Mouse (Mus musculus) embryo, embryonic 9.5 days (tissue): ENCODE data around the gene Bloc1s6.

Source experiments
- DNase-seq: peaks from one replicate; pipeline ENCODE4 v3.0.0-alpha.2; 2017; ENCODE audit errors: extremely low spot score

Bloc1s6 gene

GRCm38 (mm10) chr2:122737894-122738830, at the start of gene Bloc1s6:
Bloc1s6 (plus strand) TSS chr2:122738503.
- DNase-seq: peak; percentile 95

- no peak for DNase-seq
Measured at GRCm38 (mm10) chr2:122697526-122697925, 40.8 kb upstream of the Bloc1s6 start.

DNA sequence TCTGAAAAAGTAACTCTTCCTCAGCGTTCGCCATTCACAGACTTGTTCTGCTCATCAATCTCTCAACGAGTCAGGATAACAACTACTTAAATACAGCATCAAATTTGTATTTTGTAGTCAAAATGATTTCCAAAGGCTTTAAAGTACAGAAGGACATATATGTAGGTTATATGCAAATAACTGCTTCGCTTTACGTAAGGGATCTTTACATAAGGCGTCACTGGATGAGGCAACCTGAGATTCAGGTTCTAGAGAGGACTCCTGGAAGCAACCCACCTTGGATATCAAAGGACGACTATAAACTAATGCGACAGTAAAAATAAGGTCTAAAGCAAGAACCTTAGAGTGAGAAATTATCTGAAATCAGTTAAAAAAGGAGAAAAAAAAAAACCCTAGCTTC, 37.3 kb upstream of the Bloc1s6 start:
- DNase-seq: no peak

DNA sequence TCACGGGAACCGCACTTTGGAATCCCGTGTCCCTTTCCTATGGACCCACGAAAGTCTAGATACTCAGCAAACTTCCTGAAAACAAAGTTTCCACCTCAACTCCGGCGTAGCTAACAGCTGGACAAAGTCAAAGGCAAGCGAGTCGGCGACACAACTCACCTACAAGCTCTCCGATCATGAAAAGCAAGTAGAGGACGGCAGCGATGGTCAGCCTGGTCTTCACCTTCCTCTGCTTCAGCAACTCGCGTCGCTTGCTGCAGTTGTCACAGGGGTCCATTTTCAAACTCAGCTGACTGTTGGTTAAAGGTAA, 36.5 kb upstream of the Bloc1s6 start:
- no peak for DNase-seq

- peak; percentile 84 for DNase-seq
Measured at GRCm38 (mm10) chr2:122702181-122703036, 35.9 kb upstream of the Bloc1s6 start, which contains the start of gene Slc30a4. Slc30a4 (minus strand) TSS chr2:122702663.

GRCm38 (mm10) chr2:122704572-122704971, 33.7 kb upstream of the Bloc1s6 start:
- DNase-seq: no peak

GRCm38 (mm10) chr2:122708080-122708479, 30.2 kb upstream of the Bloc1s6 start:
- no peak for DNase-seq

GRCm38 (mm10) chr2:122709156-122709555, 29.1 kb upstream of the Bloc1s6 start:
- DNase-seq: no peak

- DNase-seq: no peak
Measured at GRCm38 (mm10) chr2:122711911-122712310, 26.4 kb upstream of the Bloc1s6 start.

GRCm38 (mm10) chr2:122712848-122713247, 25.5 kb upstream of the Bloc1s6 start:
- no peak for DNase-seq

GRCm38 (mm10) chr2:122715148-122715692, 23.1 kb upstream of the Bloc1s6 start:
- DNase-seq: no peak

DNA sequence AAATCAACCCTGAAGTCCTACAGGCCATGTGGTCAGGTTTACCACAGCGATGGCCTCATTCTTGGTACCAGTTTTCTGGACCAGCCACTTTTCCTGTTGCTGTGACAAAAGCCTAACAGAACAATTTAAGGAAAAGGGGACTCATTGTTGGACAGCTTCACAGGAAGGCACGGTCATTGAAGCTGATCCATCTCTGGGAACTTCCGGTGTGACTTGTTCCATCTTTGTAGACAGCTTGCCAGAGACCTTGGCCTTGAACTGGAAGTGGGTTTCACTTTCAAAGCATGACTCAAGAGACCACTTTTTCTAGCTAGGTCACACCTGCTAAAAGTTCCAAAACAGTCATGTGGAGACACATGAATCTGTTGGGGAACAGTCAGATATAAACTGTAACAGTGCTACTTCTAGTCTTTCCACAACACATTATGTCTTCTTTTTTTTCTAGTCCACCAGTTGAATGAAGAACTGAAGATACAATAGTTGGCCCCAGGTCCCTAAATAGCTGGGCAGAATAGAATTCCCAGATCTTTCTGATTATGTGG, 21.9 kb upstream of the Bloc1s6 start:
- DNase-seq: no peak

DNA sequence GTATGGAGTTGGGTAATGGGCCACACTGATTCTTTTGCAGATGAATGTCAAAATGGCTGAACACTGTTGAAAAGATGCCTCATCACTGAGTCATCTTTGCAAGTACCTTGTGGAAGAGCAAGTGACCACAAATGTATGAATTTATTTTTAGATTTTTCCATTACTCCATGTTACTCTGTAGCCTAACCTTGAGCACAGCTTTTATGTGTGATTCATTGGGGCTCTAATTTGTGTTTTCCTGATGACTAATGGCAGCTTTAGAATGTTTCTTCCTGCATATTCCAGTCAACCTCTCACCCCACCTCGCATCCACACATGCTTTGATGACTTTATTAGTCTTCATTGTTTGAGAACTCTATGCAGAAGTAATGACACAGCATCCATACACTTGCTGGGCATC, 19.1 kb upstream of the Bloc1s6 start:
- no peak for DNase-seq

GRCm38 (mm10) chr2:122720564-122720963, 17.7 kb upstream of the Bloc1s6 start:
- no peak for DNase-seq

- peak; percentile 13 for DNase-seq
Measured at GRCm38 (mm10) chr2:122725604-122726003, 12.7 kb upstream of the Bloc1s6 start.

DNA sequence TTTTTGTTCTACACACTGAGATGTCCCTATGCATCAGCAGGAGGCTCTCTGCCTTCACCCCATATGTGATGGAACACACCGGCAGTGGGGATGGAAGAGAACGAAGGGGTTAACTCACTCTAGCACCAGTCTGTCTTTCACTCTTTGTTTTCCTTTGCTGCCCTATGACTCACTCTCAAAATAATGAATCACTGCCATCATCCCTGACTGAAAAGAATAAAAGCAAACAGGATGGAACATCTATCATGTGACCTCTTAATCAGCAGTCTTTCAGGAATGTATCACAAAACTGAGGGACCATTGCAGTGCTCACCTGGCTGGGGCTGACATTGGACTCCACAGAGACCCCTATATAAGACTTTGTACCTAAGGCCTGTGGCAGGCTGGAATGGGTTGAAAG, 6.8 kb upstream of the Bloc1s6 start:
- no peak for DNase-seq

- no peak for DNase-seq
Measured at GRCm38 (mm10) chr2:122739023-122739422, 720 bp downstream of the Bloc1s6 start.

DNA sequence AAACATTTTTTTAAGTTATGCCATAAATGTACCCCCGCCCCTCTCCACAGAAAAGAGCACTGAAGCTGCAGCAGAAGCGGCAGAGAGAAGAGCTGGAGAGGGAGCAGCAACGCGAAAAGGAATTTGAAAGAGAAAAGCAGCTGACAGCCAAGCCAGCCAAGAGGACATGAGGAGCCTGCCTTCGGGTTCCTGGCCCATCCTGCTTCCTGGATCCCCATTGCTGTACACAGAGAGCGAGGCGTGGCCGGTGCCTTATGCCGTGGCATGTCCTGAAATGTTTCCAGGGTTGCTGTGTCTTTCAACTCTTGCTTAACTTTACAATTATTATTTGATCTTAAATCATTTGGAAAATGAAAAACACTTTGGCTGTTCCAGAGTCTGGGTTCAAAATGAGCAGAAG, 8.2 kb downstream of the Bloc1s6 start:
- DNase-seq: no peak

GRCm38 (mm10) chr2:122753739-122754343, 15.5 kb downstream of the Bloc1s6 start:
- DNase-seq: peak; percentile 67

GRCm38 (mm10) chr2:122759791-122760190, 21.5 kb downstream of the Bloc1s6 start:
- no peak for DNase-seq

DNA sequence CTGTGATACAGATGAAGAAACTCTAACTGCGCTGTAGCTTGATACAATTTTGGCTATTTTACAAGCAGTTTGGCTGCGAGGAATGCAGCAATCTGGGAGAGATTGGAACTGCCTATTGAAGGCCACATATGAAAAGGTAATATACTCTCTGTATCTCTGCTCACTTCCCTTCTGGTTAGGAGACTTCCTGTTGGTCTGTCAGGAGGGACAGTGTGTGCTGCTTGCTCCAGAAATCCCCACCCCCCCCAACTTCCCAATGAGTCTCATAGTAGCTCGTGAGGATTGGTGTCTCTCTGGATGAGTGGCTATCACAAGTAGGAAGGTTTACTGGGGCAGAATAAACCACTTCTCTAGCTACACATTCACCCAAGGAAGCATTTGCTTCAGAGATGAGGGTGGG, 24.7 kb downstream of the Bloc1s6 start:
- DNase-seq: no peak

- DNase-seq: no peak
Measured at GRCm38 (mm10) chr2:122764526-122764925, 26.2 kb downstream of the Bloc1s6 start.
